Mouse (Mus musculus): ENCODE measurements around the gene P3h3.

P3h3 gene

GRCm38 (mm10) chr6:124866560-124866959 is 9.0 kb upstream of the P3h3 start:
- no peak for DNase-seq (ENCODE audit: low read depth, low spot score)

- DNase-seq (ENCODE audit: low read depth, low spot score), result no peak
Measured at GRCm38 (mm10) chr6:124865766-124866362, 8.3 kb upstream of the P3h3 start.

GRCm38 (mm10) chr6:124863658-124864298 is 6.2 kb upstream of the P3h3 start, which contains the start of gene Gpr162:
Gene Gpr162, minus strand, starts transcription at chr6:124863983.
- no peak for DNase-seq (ENCODE audit: low read depth, low spot score)

- DNase-seq (ENCODE audit: low read depth, low spot score), result no peak
Measured at GRCm38 (mm10) chr6:124863125-124863657, 5.6 kb upstream of the P3h3 start.

GRCm38 (mm10) chr6:124862406-124863124 is 5.0 kb upstream of the P3h3 start:
- no peak for DNase-seq (ENCODE audit: low read depth, low spot score)

- DNase-seq (ENCODE audit: low read depth, low spot score), result no peak
Measured at GRCm38 (mm10) chr6:124861802-124862201, 4.2 kb upstream of the P3h3 start.

GRCm38 (mm10) chr6:124861266-124861665 is 3.7 kb upstream of the P3h3 start:
- DNase-seq (ENCODE audit: low read depth, low spot score), result no peak

GRCm38 (mm10) chr6:124860511-124860910 is 3.0 kb upstream of the P3h3 start:
- no peak for DNase-seq (ENCODE audit: low read depth, low spot score)

- peak; percentile 83 for DNase-seq (ENCODE audit: low read depth, low spot score)
Measured at GRCm38 (mm10) chr6:124859725-124860124, 2.2 kb upstream of the P3h3 start.

GRCm38 (mm10) chr6:124858561-124859318 is 1.2 kb upstream of the P3h3 start:
- no peak for DNase-seq (ENCODE audit: low read depth, low spot score)

GRCm38 (mm10) chr6:124857840-124858530 is 433 bp upstream of the P3h3 start:
- DNase-seq (ENCODE audit: low read depth, low spot score), result no peak

- DNase-seq (ENCODE audit: low read depth, low spot score), result peak; percentile 60
Measured at GRCm38 (mm10) chr6:124856321-124856720, 1.2 kb downstream of the P3h3 start.

- no peak for DNase-seq (ENCODE audit: low read depth, low spot score)
Measured at GRCm38 (mm10) chr6:124854647-124855046, 2.9 kb downstream of the P3h3 start.

GRCm38 (mm10) chr6:124850535-124850934 is 7.0 kb downstream of the P3h3 start:
- peak; percentile 95 for DNase-seq (ENCODE audit: low read depth, low spot score)

GRCm38 (mm10) chr6:124847305-124847704 is 10.2 kb downstream of the P3h3 start:
- peak; percentile 98 for DNase-seq (ENCODE audit: low read depth, low spot score)

GRCm38 (mm10) chr6:124840241-124841167 is 17.0 kb downstream of the P3h3 start, which contains the start of gene Gnb3:
Gene Gnb3, minus strand, starts transcription at chr6:124840275.
- no peak for DNase-seq (ENCODE audit: low read depth, low spot score)

- DNase-seq (ENCODE audit: low read depth, low spot score), result no peak
Measured at GRCm38 (mm10) chr6:124839805-124840204, 17.7 kb downstream of the P3h3 start.

GRCm38 (mm10) chr6:124836411-124836810 is 21.1 kb downstream of the P3h3 start:
- DNase-seq (ENCODE audit: low read depth, low spot score), result no peak

GRCm38 (mm10) chr6:124835531-124835930 is 22.0 kb downstream of the P3h3 start:
- no peak for DNase-seq (ENCODE audit: low read depth, low spot score)

GRCm38 (mm10) chr6:124834512-124835081 is 23.0 kb downstream of the P3h3 start:
- no peak for DNase-seq (ENCODE audit: low read depth, low spot score)
